Mouse (Mus musculus): ENCODE measurements at regions not wholly inside any gene's neighbourhood (a gene's known extent, or its start where the extent isn't known, plus 50 kb on each side); places are given as distances from the start of the nearest gene placed in this dataset.

DNA sequence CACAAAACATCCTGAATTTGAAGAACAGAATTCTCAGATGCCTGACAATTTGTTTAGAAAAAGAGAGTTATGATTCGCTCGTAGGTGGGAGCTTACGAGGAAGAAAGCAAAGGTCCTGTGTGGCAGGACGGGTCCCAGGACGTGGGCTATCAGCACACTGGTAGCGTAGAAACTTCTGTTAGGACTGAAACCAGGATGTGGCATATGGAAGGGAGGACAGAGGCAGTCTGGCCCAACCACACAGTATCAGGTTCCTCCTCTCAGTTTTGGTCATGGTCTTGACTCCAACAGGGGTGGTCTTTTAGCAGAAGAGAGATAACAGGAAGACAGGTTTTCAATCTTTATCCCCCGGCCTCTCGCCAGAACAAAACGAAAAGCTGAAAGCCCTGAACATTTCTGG is 130.1 kb downstream of the Gxylt1 start:
- no peak overlapping the region for H3K27ac ChIP-seq (ENCODE audit: control insufficient read depth, low read depth, low read length)
- no peaks in the 10 kb centered on the region for H3K4me1 ChIP-seq (ENCODE audit: control insufficient read depth in 1 of 2, insufficient read depth in 2 of 2, low read length in 2 of 2)
- no peaks in the 10 kb centered on the region for H3K27me3 ChIP-seq (ENCODE audit: control insufficient read depth in 1 of 2, insufficient read depth in 2 of 2, low read length in 2 of 2)
- H3K79me2 ChIP-seq (ENCODE audit: control insufficient read depth, insufficient read depth, low read length, poor library complexity): no peaks in the 10 kb centered on the region
- TF ChIP-seq UBTF (IDR thresholded peaks at IDR 0.05; ENCODE audit: borderline replicate concordance, insufficient read depth, low read depth, low read length): no peak
- no peak for TF ChIP-seq MYC (IDR thresholded peaks at IDR 0.05; ENCODE audit: low read depth, low read length)
- no peak for TF ChIP-seq BHLHE40 (IDR thresholded peaks at IDR 0.05; ENCODE audit: borderline replicate concordance, low read depth, low read length)
- no peak for TF ChIP-seq E2F4 (IDR thresholded peaks at IDR 0.05; ENCODE audit: borderline replicate concordance, low read depth, low read length)
- no peak for TF ChIP-seq TCF12 (IDR thresholded peaks at IDR 0.05; ENCODE audit: low read depth, low read length)
- TF ChIP-seq ZC3H11A (IDR thresholded peaks at IDR 0.05; ENCODE audit: low read depth, low read length): no peak
- TF ChIP-seq EP300 (IDR thresholded peaks at IDR 0.05; ENCODE audit: low read depth in 1 of 2, low read length in 2 of 2): no peak
- TF ChIP-seq POLR2AphosphoS2 (IDR thresholded peaks at IDR 0.05; ENCODE audit: low read length): no peak
- TF ChIP-seq SMC3 (IDR thresholded peaks at IDR 0.05; ENCODE audit: low read depth, low read length): no peak
- no peak for TF ChIP-seq ETS1 (IDR thresholded peaks at IDR 0.05; ENCODE audit: low read depth, low read length)
- no peak for TF ChIP-seq MEF2A (IDR thresholded peaks at IDR 0.05; ENCODE audit: extremely low read depth, insufficient replicate concordance, low read depth, low read length, poor library complexity, severe bottlenecking)
- TF ChIP-seq HCFC1 (IDR thresholded peaks at IDR 0.05; ENCODE audit: low read depth, low read length): no peak
- TF ChIP-seq CTCF (IDR thresholded peaks at IDR 0.05 in 2 of 3, conservative IDR thresholded peaks at IDR 0.05 in 1 of 3; ENCODE audit: control insufficient read depth in 1 of 3, insufficient read depth in 1 of 3, low read depth in 2 of 3, low read length in 3 of 3, poor library complexity in 1 of 3, severe bottlenecking in 1 of 3): no peak
- TF ChIP-seq POLR2A (IDR thresholded peaks at IDR 0.05; ENCODE audit: control insufficient read depth in 1 of 2, insufficient read depth in 1 of 2, low read depth in 1 of 2, low read length in 2 of 2, poor library complexity in 1 of 2): no peak
- H3K9me3 ChIP-seq (replicated peaks; ENCODE audit: insufficient read depth, low read length): no peaks in the 10 kb centered on the region
- no peak overlapping the region for H3K9ac ChIP-seq (ENCODE audit: control insufficient read depth, low read depth, low read length, poor library complexity, severe bottlenecking)
- H3K36me3 ChIP-seq (ENCODE audit: control insufficient read depth in 1 of 2, insufficient read depth in 2 of 2, low read length in 2 of 2): no peaks in the 10 kb centered on the region
- no peak overlapping the region for H3K4me3 ChIP-seq (ENCODE audit: control insufficient read depth in 1 of 2, insufficient read depth in 1 of 2, low read depth in 2 of 2, low read length in 2 of 2)
- no peak for DNase-seq (ENCODE audit: low read depth, low spot score)

DNA sequence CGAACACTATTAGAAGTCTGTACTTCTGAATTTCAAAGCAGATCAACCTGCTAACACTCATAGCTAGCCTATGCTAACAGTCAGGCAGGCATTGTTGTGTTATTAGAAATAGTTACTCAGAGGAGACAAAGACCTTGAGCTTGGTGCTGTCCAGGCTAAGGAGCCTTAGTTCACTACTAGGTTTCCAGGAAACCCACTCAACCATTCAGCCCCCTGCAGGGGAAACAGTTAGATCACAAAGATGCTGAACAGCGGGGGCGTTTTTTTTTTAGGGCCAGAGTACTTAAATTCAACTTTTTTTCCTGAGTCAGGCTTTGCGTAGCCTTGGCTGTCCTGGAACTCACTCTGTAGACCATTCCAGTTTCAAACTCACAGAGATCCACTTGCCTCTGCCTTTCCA is 130.7 kb downstream of the Gxylt1 start:
- H3K9ac ChIP-seq (ENCODE audit: control insufficient read depth, low read depth, low read length, poor library complexity, severe bottlenecking): no peak overlapping the region
- DNase-seq (ENCODE audit: low read depth, low spot score): no peak
- no peak for TF ChIP-seq SIN3A (IDR thresholded peaks at IDR 0.05; ENCODE audit: low read length)
- TF ChIP-seq BHLHE40 (IDR thresholded peaks at IDR 0.05; ENCODE audit: borderline replicate concordance, low read depth, low read length): no peak
- no peak for TF ChIP-seq CTCF (IDR thresholded peaks at IDR 0.05 in 2 of 3, conservative IDR thresholded peaks at IDR 0.05 in 1 of 3; ENCODE audit: control insufficient read depth in 1 of 3, insufficient read depth in 1 of 3, low read depth in 2 of 3, low read length in 3 of 3, poor library complexity in 1 of 3, severe bottlenecking in 1 of 3)
- TF ChIP-seq ELF1 (IDR thresholded peaks at IDR 0.05; ENCODE audit: low read depth, low read length): no peak
- no peak for TF ChIP-seq RAD21 (IDR thresholded peaks at IDR 0.05; ENCODE audit: low read depth, low read length)
- TF ChIP-seq HCFC1 (IDR thresholded peaks at IDR 0.05; ENCODE audit: low read depth, low read length): no peak
- TF ChIP-seq RCOR1 (IDR thresholded peaks at IDR 0.05; ENCODE audit: low read depth, low read length): no peak
- TF ChIP-seq TBP (IDR thresholded peaks at IDR 0.05; ENCODE audit: low read depth, low read length): no peak
- no peak for TF ChIP-seq EP300 (IDR thresholded peaks at IDR 0.05; ENCODE audit: low read depth in 1 of 2, low read length in 2 of 2)
- no peak for TF ChIP-seq UBTF (IDR thresholded peaks at IDR 0.05; ENCODE audit: borderline replicate concordance, insufficient read depth, low read depth, low read length)
- TF ChIP-seq POLR2A (IDR thresholded peaks at IDR 0.05; ENCODE audit: control insufficient read depth in 1 of 2, insufficient read depth in 1 of 2, low read depth in 1 of 2, low read length in 2 of 2, poor library complexity in 1 of 2): no peak
- TF ChIP-seq ZNF384 (IDR thresholded peaks at IDR 0.05; ENCODE audit: low read depth, low read length): no peak
- no peak for TF ChIP-seq NRF1 (IDR thresholded peaks at IDR 0.05; ENCODE audit: insufficient read depth, low read depth, low read length, poor library complexity, severe bottlenecking)
- no peak for TF ChIP-seq USF2 (IDR thresholded peaks at IDR 0.05; ENCODE audit: borderline replicate concordance in 1 of 2, insufficient read depth in 1 of 2, low read depth in 1 of 2, low read length in 2 of 2)
- TF ChIP-seq NELFE (IDR thresholded peaks at IDR 0.05; ENCODE audit: low read depth, low read length): no peak
- TF ChIP-seq CHD2 (IDR thresholded peaks at IDR 0.05; ENCODE audit: low read length): no peak
- TF ChIP-seq SMC3 (IDR thresholded peaks at IDR 0.05; ENCODE audit: low read depth, low read length): no peak
- TF ChIP-seq MAZ (IDR thresholded peaks at IDR 0.05; ENCODE audit: low read depth, low read length): no peak
- no peak for TF ChIP-seq CHD1 (IDR thresholded peaks at IDR 0.05; ENCODE audit: low read depth, low read length)
- no peak overlapping the region for H3K27ac ChIP-seq (ENCODE audit: control insufficient read depth, low read depth, low read length)
- H3K36me3 ChIP-seq (ENCODE audit: control insufficient read depth in 1 of 2, insufficient read depth in 2 of 2, low read length in 2 of 2): no peaks in the 10 kb centered on the region
- H3K4me3 ChIP-seq (ENCODE audit: control insufficient read depth in 1 of 2, insufficient read depth in 1 of 2, low read depth in 2 of 2, low read length in 2 of 2): no peak overlapping the region
- H3K27me3 ChIP-seq (ENCODE audit: control insufficient read depth in 1 of 2, insufficient read depth in 2 of 2, low read length in 2 of 2): no peaks in the 10 kb centered on the region
- no peaks in the 10 kb centered on the region for H3K4me1 ChIP-seq (ENCODE audit: control insufficient read depth in 1 of 2, insufficient read depth in 2 of 2, low read length in 2 of 2)
- H3K9me3 ChIP-seq (replicated peaks; ENCODE audit: insufficient read depth, low read length): no peaks in the 10 kb centered on the region
- no peaks in the 10 kb centered on the region for H3K79me2 ChIP-seq (ENCODE audit: control insufficient read depth, insufficient read depth, low read length, poor library complexity)
